Mouse (Mus musculus) monocyte, adult 2 months (primary cell): ENCODE results near the gene Magea2.
"Not testable (repeated sequence)": the region's sequence is repeated elsewhere in the genome, so short reads cannot be mapped to it uniquely, and the experiment has no call there.

Source experiments
- DNase-seq, 2 experiments: peaks; one replicate each; pipeline ENCODE4 v3.0.0; 2022; ENCODE audit warnings: low spot score in 2 of 2, low read depth in 1 of 2

Magea2 gene

DNA sequence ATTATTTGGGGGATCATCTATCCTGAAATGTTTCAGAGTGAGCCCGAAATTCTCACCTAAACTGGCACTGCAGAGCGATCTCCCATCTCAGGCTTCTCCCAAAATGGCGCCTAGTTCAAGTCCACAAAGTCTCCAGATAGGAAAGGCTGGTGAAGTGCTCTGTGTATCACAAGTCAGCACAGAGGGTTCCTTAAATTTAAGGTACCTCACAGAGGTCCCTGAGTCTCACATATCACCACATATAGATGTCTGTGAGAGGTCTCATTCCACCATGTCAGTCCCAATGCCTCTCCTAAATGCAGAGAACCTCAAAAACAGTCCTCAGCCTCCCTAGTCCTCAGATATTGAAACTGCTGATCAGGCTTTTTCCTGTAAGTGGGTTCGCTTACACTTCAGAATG lies at the start of gene Magea2:
Gene Magea2, minus strand, starts transcription at position 101 of the 400 bp plus-strand sequence.
- DNase-seq: not testable (repeated sequence)

DNA sequence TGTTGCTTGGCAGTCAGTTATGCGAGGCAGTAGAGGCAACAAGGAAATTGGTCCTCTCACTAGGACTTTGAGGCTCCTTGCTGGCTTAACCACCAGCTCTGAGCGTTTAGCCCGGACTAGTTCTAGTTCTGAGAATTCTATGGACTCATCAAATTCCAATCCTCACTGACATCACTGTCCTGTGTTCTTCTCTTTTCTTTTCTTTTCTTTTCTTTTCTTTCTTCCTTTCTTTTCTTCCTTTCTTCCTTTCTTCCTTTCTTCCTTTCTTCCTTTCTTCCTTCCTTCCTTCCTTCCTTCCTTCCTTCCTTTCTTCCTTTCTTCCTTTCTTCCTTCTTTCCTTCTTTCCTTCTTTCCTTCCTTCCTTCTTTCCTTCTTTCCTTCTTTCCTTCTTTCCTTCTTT lies 34.8 kb upstream of the Magea2 start, which contains the start of gene Cldn34b2:
Gene Cldn34b2, minus strand, starts transcription at position 101 of the 400 bp plus-strand sequence.
- not testable (repeated sequence) for DNase-seq

- DNase-seq: no peak
Observed at GRCm38 (mm10) chrX:155098024-155098423, 4.6 kb upstream of the Magea2 start.

GRCm38 (mm10) chrX:155089693-155090092 lies 3.8 kb downstream of the Magea2 start, which contains the start of gene Magea1:
TSS of gene Magea1 (minus strand) at chrX:155089793.
- DNase-seq: not testable (repeated sequence)

- DNase-seq: not testable (repeated sequence)
Observed at GRCm38 (mm10) chrX:155063045-155063444, 30.4 kb downstream of the Magea2 start, which contains the start of gene Magea5. TSS of gene Magea5 (minus strand) at chrX:155063145.

DNA sequence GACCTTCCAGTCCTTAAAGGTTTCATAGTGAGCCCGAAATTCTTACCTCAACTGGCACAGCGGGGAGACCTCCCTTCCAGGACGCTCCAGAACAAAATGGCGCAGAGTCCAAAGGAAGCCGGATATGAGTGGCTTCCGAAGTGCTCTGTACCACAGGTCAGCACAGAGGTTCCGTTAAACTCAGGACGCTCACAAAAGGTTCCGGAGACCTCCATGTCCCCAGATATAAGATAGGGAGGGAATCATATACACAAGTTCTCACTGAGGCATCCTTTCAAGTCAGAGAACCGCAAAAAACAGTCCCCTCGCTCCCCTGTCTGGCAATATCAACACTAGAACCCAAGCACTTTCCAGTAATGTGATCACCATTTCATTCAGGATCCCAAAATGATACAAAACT lies 97.7 kb downstream of the Magea2 start, which contains the start of gene Magea8:
Gene Magea8, minus strand, starts transcription at position 101 of the 400 bp plus-strand sequence.
- not testable (repeated sequence) for DNase-seq
